Mouse (Mus musculus): ENCODE measurements at regions not wholly inside any gene's neighbourhood (a gene's known extent, or its start where the extent isn't known, plus 50 kb on each side); places are given as distances from the start of the nearest gene placed in this dataset.

DNA sequence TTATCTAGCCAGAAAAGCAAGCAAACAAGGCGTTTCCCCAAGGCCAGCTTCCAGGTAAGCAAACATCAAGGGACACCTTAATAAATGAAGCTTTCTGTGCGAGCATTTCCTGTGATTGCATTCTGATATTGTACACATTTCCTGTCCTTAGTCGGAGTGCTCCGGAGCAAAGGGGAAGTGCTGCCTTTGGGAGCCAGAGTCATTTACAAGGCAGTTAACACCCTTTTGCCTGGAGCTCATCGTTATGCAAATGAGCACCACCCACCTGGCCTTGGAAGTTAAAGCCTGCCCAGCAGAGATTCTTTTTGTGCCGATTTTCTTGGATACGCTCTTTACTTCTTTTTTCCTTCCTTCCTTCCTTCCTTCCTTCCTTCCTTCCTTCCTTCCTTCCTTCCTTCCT lies 147.0 kb downstream of the Bcl2l11 start:
- TF ChIP-seq POLR2A (IDR thresholded peaks at IDR 0.05; ENCODE audit: control insufficient read depth, extremely low read depth, insufficient read depth, low read length, poor library complexity) = no peak
- no peak for TF ChIP-seq CTCF (IDR thresholded peaks at IDR 0.05; ENCODE audit: borderline replicate concordance, control insufficient read depth, extremely low read depth, insufficient read depth, low read length, poor library complexity)
- no peak overlapping the region for H3K27ac ChIP-seq (ENCODE audit: control insufficient read depth, insufficient read depth, low read length)
- no peaks in the 10 kb centered on the region for H3K27me3 ChIP-seq (ENCODE audit: control insufficient read depth, insufficient read depth, low read length)
- H3K4me1 ChIP-seq (replicated peaks; ENCODE audit: control insufficient read depth, insufficient read depth, low read length) = no peaks in the 10 kb centered on the region
- no peak overlapping the region for H3K4me3 ChIP-seq (ENCODE audit: control insufficient read depth, insufficient read depth, low read length)
- 13% methylated on average over 7 of the region's 7 CpGs for WGBS
- no peaks in the 10 kb centered on the region for H3K36me3 ChIP-seq (ENCODE audit: control insufficient read depth, insufficient read depth, low read length)
- DNase-seq = no peak

GRCm38 (mm10) chr2:128273292-128273691 lies 147.5 kb downstream of the Bcl2l11 start:
- Histone ChIP-seq H3K4me1 (replicated peaks; ENCODE audit: control insufficient read depth, insufficient read depth, low read length) (no peaks in the 10 kb centered on the region), H3K27ac (ENCODE audit: control insufficient read depth, insufficient read depth, low read length) (no peak overlapping the region), H3K36me3 (ENCODE audit: control insufficient read depth, insufficient read depth, low read length) (no peaks in the 10 kb centered on the region), H3K4me3 (ENCODE audit: control insufficient read depth, insufficient read depth, low read length) (no peak overlapping the region), H3K27me3 (ENCODE audit: control insufficient read depth, insufficient read depth, low read length) (no peaks in the 10 kb centered on the region)
- no peak for TF ChIP-seq CTCF (IDR thresholded peaks at IDR 0.05; ENCODE audit: borderline replicate concordance, control insufficient read depth, extremely low read depth, insufficient read depth, low read length, poor library complexity)
- no peak for TF ChIP-seq POLR2A (IDR thresholded peaks at IDR 0.05; ENCODE audit: control insufficient read depth, extremely low read depth, insufficient read depth, low read length, poor library complexity)
- WGBS = 88% methylated on average over 4 of the region's 4 CpGs
- DNase-seq = no peak

DNA sequence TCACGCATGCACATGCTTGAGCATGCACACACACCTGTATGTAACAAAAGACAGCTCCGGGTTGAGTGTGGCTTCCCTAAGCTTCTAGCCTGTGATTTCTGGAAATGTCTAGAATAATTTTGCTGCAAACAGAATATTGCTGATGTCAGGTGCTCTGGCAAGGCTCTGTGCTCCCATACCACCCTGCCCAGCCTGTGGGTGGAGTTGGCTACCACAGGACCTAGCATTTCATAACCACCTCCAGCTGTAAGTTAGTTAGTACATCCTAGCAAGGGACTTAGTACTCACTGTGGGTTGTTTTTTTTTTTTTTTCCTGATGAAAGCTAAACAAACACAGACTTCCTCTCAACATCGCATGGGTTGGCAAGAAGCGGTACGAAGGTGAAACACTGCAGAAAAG lies 150.5 kb downstream of the Bcl2l11 start:
- Histone ChIP-seq H3K27ac (ENCODE audit: control insufficient read depth, insufficient read depth, low read length) (no peak overlapping the region), H3K4me3 (ENCODE audit: control insufficient read depth, insufficient read depth, low read length) (no peak overlapping the region), H3K27me3 (ENCODE audit: control insufficient read depth, insufficient read depth, low read length) (no peaks in the 10 kb centered on the region), H3K36me3 (ENCODE audit: control insufficient read depth, insufficient read depth, low read length) (no peaks in the 10 kb centered on the region), H3K4me1 (replicated peaks; ENCODE audit: control insufficient read depth, insufficient read depth, low read length) (no peaks in the 10 kb centered on the region)
- no peak for DNase-seq
- WGBS = 86% methylated on average over 5 of the region's 5 CpGs
- TF ChIP-seq CTCF (IDR thresholded peaks at IDR 0.05; ENCODE audit: borderline replicate concordance, control insufficient read depth, extremely low read depth, insufficient read depth, low read length, poor library complexity) (no peak), POLR2A (IDR thresholded peaks at IDR 0.05; ENCODE audit: control insufficient read depth, extremely low read depth, insufficient read depth, low read length, poor library complexity) (no peak)

DNA sequence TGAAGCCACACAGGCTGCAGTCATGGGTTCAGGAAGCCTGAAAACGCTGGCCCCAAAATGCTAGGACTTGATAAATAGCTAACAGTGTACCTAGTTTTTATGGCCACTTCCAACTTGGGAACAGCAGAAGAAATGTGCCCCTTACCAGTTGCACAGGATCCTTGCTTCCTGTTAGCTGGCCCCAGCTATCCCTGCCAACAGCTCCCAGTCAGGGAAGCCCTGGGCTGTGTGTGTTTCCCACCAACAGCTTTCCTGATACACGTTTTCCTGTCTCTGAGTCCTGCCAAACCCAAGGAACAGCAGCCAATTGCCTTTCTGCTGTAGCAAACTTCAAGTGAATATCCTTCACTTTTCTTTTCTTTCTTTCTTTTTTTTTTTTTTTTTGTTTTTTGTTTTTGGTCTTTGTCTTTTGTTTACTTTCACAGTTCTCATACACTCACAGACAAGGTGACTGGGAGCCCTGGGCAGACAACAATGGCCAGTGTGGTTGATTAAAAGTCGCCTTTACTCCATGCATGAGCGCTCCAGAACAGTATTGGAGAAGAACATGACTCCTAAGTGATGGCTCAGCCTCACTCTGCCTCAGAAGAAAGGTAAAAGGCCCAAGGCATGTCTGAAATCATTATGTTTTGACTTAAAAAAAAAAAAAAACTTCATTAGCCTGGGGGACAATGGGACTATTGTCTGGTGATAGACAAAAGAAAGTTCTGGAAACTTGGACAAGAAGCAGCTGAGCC lies 151.7 kb downstream of the Bcl2l11 start:
- Histone ChIP-seq H3K27me3 (ENCODE audit: control insufficient read depth, insufficient read depth, low read length) (no peaks in the 10 kb centered on the region), H3K27ac (ENCODE audit: control insufficient read depth, insufficient read depth, low read length) (no peak overlapping the region), H3K4me3 (ENCODE audit: control insufficient read depth, insufficient read depth, low read length) (no peak overlapping the region), H3K4me1 (replicated peaks; ENCODE audit: control insufficient read depth, insufficient read depth, low read length) (no peaks in the 10 kb centered on the region), H3K36me3 (ENCODE audit: control insufficient read depth, insufficient read depth, low read length) (no peaks in the 10 kb centered on the region)
- TF ChIP-seq POLR2A (IDR thresholded peaks at IDR 0.05; ENCODE audit: control insufficient read depth, extremely low read depth, insufficient read depth, low read length, poor library complexity) = no peak
- no peak for TF ChIP-seq CTCF (IDR thresholded peaks at IDR 0.05; ENCODE audit: borderline replicate concordance, control insufficient read depth, extremely low read depth, insufficient read depth, low read length, poor library complexity)
- no peak for DNase-seq
- WGBS = 87% methylated on average over 4 of the region's 4 CpGs

DNA sequence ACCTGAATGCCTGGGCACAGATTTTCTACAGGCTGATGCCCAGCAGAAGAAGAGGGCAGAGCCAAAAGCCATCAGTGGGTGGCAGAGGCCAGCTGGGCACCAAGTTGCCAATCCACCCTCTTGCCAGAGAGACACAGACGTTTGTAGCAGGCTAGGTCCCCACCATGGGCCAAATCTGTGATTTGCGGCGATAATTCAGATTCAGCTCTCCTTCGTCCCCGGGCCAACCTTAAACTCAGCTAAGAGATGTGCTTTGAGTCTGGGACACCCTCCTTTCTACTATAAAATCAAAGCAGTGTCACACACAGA lies 152.2 kb downstream of the Bcl2l11 start:
- Histone ChIP-seq H3K36me3 (ENCODE audit: control insufficient read depth, insufficient read depth, low read length) (no peaks in the 10 kb centered on the region), H3K27me3 (ENCODE audit: control insufficient read depth, insufficient read depth, low read length) (no peaks in the 10 kb centered on the region), H3K4me3 (ENCODE audit: control insufficient read depth, insufficient read depth, low read length) (no peak overlapping the region), H3K27ac (ENCODE audit: control insufficient read depth, insufficient read depth, low read length) (no peak overlapping the region), H3K4me1 (replicated peaks; ENCODE audit: control insufficient read depth, insufficient read depth, low read length) (no peaks in the 10 kb centered on the region)
- no peak for DNase-seq
- 95% methylated on average over 5 of the region's 5 CpGs for WGBS
- TF ChIP-seq POLR2A (IDR thresholded peaks at IDR 0.05; ENCODE audit: control insufficient read depth, extremely low read depth, insufficient read depth, low read length, poor library complexity) (no peak), CTCF (IDR thresholded peaks at IDR 0.05; ENCODE audit: borderline replicate concordance, control insufficient read depth, extremely low read depth, insufficient read depth, low read length, poor library complexity) (no peak)

DNA sequence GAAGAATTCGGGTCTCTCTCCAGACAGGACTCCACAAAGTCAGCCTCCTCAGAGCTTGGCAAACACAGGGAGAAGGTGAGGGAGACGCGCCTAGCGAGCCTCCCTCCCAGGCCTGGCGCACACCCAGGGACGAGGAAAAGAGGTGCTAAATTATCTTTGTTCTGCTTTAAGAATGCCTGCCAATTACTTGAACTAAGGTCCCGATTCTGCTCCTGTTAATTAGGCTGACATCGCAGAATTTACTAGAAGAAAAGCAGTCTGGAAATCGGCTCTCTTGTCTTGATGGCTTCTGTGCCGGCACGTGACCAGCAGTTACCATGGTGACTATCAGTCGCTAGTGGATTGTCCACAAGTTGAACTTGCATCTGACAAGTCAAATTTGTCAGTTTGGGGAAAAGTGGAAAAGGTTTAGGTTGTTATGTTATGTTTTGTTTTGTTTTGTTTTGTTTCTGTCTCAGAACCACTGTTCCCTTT lies 152.8 kb downstream of the Bcl2l11 start:
- 84% methylated on average over 12 of the region's 12 CpGs for WGBS
- DNase-seq = no peak
- TF ChIP-seq CTCF (IDR thresholded peaks at IDR 0.05; ENCODE audit: borderline replicate concordance, control insufficient read depth, extremely low read depth, insufficient read depth, low read length, poor library complexity) = no peak
- no peak for TF ChIP-seq POLR2A (IDR thresholded peaks at IDR 0.05; ENCODE audit: control insufficient read depth, extremely low read depth, insufficient read depth, low read length, poor library complexity)
- H3K36me3 ChIP-seq (ENCODE audit: control insufficient read depth, insufficient read depth, low read length) = no peaks in the 10 kb centered on the region
- no peak overlapping the region for H3K4me3 ChIP-seq (ENCODE audit: control insufficient read depth, insufficient read depth, low read length)
- no peaks in the 10 kb centered on the region for H3K4me1 ChIP-seq (replicated peaks; ENCODE audit: control insufficient read depth, insufficient read depth, low read length)
- no peak overlapping the region for H3K27ac ChIP-seq (ENCODE audit: control insufficient read depth, insufficient read depth, low read length)
- H3K27me3 ChIP-seq (ENCODE audit: control insufficient read depth, insufficient read depth, low read length) = no peaks in the 10 kb centered on the region
